Mouse (Mus musculus) cerebellum, adult 11-12 months (tissue): Measurements from ENCODE around the gene Sema4f.
A peak's percentile ranks its signal among the peaks of the same experiment; 100 is the strongest.

Experiments
- DNase-seq: peaks from one replicate; pipeline ENCODE4 v3.0.0; 2022

The Sema4f gene

GRCm38 (mm10) chr6:82939167-82939912 lies at the start of gene Sema4f:
Gene Sema4f (minus strand): TSS chr6:82939769.
- DNase-seq, result peak; percentile 93

GRCm38 (mm10) chr6:82987411-82987971 lies 47.9 kb upstream of the Sema4f start:
- DNase-seq, result no peak

GRCm38 (mm10) chr6:82971031-82971430 lies 31.5 kb upstream of the Sema4f start:
- peak; percentile 61 for DNase-seq

- DNase-seq, result no peak
Measured at GRCm38 (mm10) chr6:82969249-82970084, 29.9 kb upstream of the Sema4f start.

GRCm38 (mm10) chr6:82961664-82962063 lies 22.1 kb upstream of the Sema4f start:
- no peak for DNase-seq

- DNase-seq, result no peak
Measured at GRCm38 (mm10) chr6:82956553-82957251, 17.1 kb upstream of the Sema4f start.

GRCm38 (mm10) chr6:82946651-82947050 lies 7.1 kb upstream of the Sema4f start, which contains the start of gene M1ap:
Gene M1ap (plus strand): TSS chr6:82946902.
- DNase-seq, result no peak

- DNase-seq, result no peak
Measured at GRCm38 (mm10) chr6:82945750-82946149, 6.2 kb upstream of the Sema4f start.

GRCm38 (mm10) chr6:82940765-82941164 lies 1.2 kb upstream of the Sema4f start:
- DNase-seq, result no peak

GRCm38 (mm10) chr6:82934616-82935230 lies 4.8 kb downstream of the Sema4f start:
- peak; percentile 44 for DNase-seq

GRCm38 (mm10) chr6:82927617-82928016 lies 12.0 kb downstream of the Sema4f start:
- DNase-seq, result no peak

GRCm38 (mm10) chr6:82926528-82926927 lies 13.0 kb downstream of the Sema4f start:
- peak; percentile 50 for DNase-seq

GRCm38 (mm10) chr6:82926106-82926505 lies 13.5 kb downstream of the Sema4f start:
- peak; percentile 65 for DNase-seq

- no peak for DNase-seq
Measured at GRCm38 (mm10) chr6:82925005-82925404, 14.6 kb downstream of the Sema4f start.

- no peak for DNase-seq
Measured at GRCm38 (mm10) chr6:82921426-82922224, 17.9 kb downstream of the Sema4f start.

GRCm38 (mm10) chr6:82919520-82919919 lies 20.0 kb downstream of the Sema4f start:
- peak; percentile 54 for DNase-seq

- DNase-seq, result peak; percentile 69
Measured at GRCm38 (mm10) chr6:82918371-82918770, 21.2 kb downstream of the Sema4f start.

- DNase-seq, result no peak
Measured at GRCm38 (mm10) chr6:82917778-82918129, 21.8 kb downstream of the Sema4f start.

GRCm38 (mm10) chr6:82917076-82917777 lies 22.3 kb downstream of the Sema4f start:
- DNase-seq, result peak; percentile 95

GRCm38 (mm10) chr6:82916459-82916858 lies 23.1 kb downstream of the Sema4f start:
- peak; percentile 55 for DNase-seq

- peak; percentile 75 for DNase-seq
Measured at GRCm38 (mm10) chr6:82915889-82916288, 23.7 kb downstream of the Sema4f start.
